Comparison of ENCODE assay signal across 20 mouse cellular contexts in genomic region chr11:8586374-8586773, GRCm38 (mm10).
"Had no signal": no experiment of that assay in that cellular context is flagged by ENCODE, and none has a peak within 500 bp of the region (broad histone marks: within the 10 kb centered on the region; RNA-seq: fewer than 3 reads in every experiment).

No protein-coding gene starts in this region.

- ATAC-seq: midbrain, embryonic 15.5 days had no signal

- H3K27ac ChIP-seq: kidney, embryonic 15.5 days; left cerebral cortex, adult 2 months; liver, embryonic 13.5 days; midbrain, embryonic 12.5 days; midbrain, embryonic 15.5 days; neural tube, embryonic 12.5 days; neural tube, embryonic 15.5 days; stomach, postnatal 0 days had no signal

- H3K9ac ChIP-seq: kidney, embryonic 15.5 days; liver, embryonic 13.5 days; lung, embryonic 14.5 days; midbrain, embryonic 12.5 days; midbrain, embryonic 15.5 days; neural tube, embryonic 12.5 days; neural tube, embryonic 15.5 days had no signal

- DNase-seq: kidney, adult 8-10 months; kidney, postnatal 10 days; kidney, postnatal 36 days; layer of hippocampus, postnatal 36 days; left cerebral cortex, postnatal 4 days; liver, embryonic 13.5 days; right cerebral cortex, adult 18-20 months; right cerebral cortex, postnatal 14 days; right cerebral cortex, postnatal 4 days; thymus, adult 2 months; thymus, postnatal 14 days; thymus, postnatal 4 days had no signal

- H3K4me2 ChIP-seq: kidney, embryonic 15.5 days; liver, embryonic 13.5 days; lung, embryonic 14.5 days; midbrain, embryonic 12.5 days; midbrain, embryonic 15.5 days; neural tube, embryonic 12.5 days; neural tube, embryonic 15.5 days had no signal

- H3K27me3 ChIP-seq: kidney, embryonic 15.5 days; liver, embryonic 13.5 days; midbrain, embryonic 12.5 days; midbrain, embryonic 15.5 days; neural tube, embryonic 12.5 days; neural tube, embryonic 15.5 days had no signal

- H3K4me3 ChIP-seq: kidney, embryonic 15.5 days; left cerebral cortex, adult 2 months; liver, embryonic 13.5 days; midbrain, embryonic 12.5 days; midbrain, embryonic 15.5 days; neural tube, embryonic 12.5 days; neural tube, embryonic 15.5 days had no signal

- H3K36me3 ChIP-seq: liver, embryonic 13.5 days; midbrain, embryonic 12.5 days; midbrain, embryonic 15.5 days; neural tube, embryonic 12.5 days; neural tube, embryonic 15.5 days had no signal

- H3K9me3 ChIP-seq: kidney, embryonic 15.5 days; liver, embryonic 13.5 days; midbrain, embryonic 12.5 days; midbrain, embryonic 15.5 days; neural tube, embryonic 12.5 days; neural tube, embryonic 15.5 days had no signal
